Comparison of ENCODE assay signal across 20 mouse cellular contexts in genomic region chr16:4456391-4456790, GRCm38 (mm10). TPM values are rescaled to one million over a fixed set of nuclear protein-coding genes. Genes with fewer than 3 reads are reported as not detected.
DNase-seq lines count a peak whose midpoint lies in the region; ATAC-seq and TF ChIP-seq lines count a peak whose summit lies in the region.
"Had no signal": no experiment of that assay in that cellular context is flagged by ENCODE, and none has a peak within 500 bp of the region (broad histone marks: within the 10 kb centered on the region; RNA-seq: fewer than 3 reads in every experiment).

No protein-coding gene starts in this region.

- ATAC-seq in forebrain, postnatal 0 days: no peak
- ATAC-seq: forebrain, embryonic 14.5 days; hindbrain, embryonic 16.5 days had no signal

- no peaks in the 10 kb centered on the region for H3K4me1 ChIP-seq in forebrain, postnatal 0 days (ENCODE audit: insufficient read depth)
- H3K4me1 ChIP-seq: stomach, embryonic 15.5 days had no signal

- H3K36me3 ChIP-seq in forebrain, postnatal 0 days (ENCODE audit: insufficient read depth): no peaks in the 10 kb centered on the region
- H3K36me3 ChIP-seq: limb, embryonic 12.5 days; stomach, embryonic 15.5 days had no signal

- H3K4me3 ChIP-seq in layer of hippocampus, adult 2 months: no peak overlapping the region
- H3K4me3 ChIP-seq in forebrain, postnatal 0 days (ENCODE audit: low read depth, low read length): no peak overlapping the region
- H3K4me3 ChIP-seq: limb, embryonic 12.5 days; stomach, embryonic 15.5 days had no signal

- peak overlapping the region; percentile 95 for H3K27ac ChIP-seq in layer of hippocampus, adult 2 months
- no peak overlapping the region for H3K27ac ChIP-seq in forebrain, postnatal 0 days (ENCODE audit: low read depth, low read length)
- H3K27ac ChIP-seq: limb, embryonic 12.5 days; stomach, embryonic 15.5 days had no signal

- no peak overlapping the region for H3K9ac ChIP-seq in forebrain, postnatal 0 days
- H3K9ac ChIP-seq: limb, embryonic 12.5 days; stomach, embryonic 15.5 days had no signal

- no peak for TF ChIP-seq CTCF in layer of hippocampus, adult 2 months (conservative IDR thresholded peaks at IDR 0.05)
- TF ChIP-seq CTCF in forebrain, postnatal 0 days (IDR thresholded peaks at IDR 0.05; ENCODE audit: low read depth): no peak

- intact Hi-C loops in left cerebral cortex, postnatal 25 days (cut with DNase I): loop anchor here (1.0 to 2.0 kb wide), 3 partner anchors 16 to 38 kb away; no protein-coding TSS in a partner anchor

- DNase-seq in layer of hippocampus, adult 11-12 months (ENCODE audit: low spot score): peak; percentile 71
- DNase-seq in layer of hippocampus, adult 9-10 months (ENCODE audit: low spot score): no peak
- DNase-seq in layer of hippocampus, adult 2 months (ENCODE audit: low spot score in 2 of 2): peak; percentile 68 to 79
- peak; percentile 77 to 92 for DNase-seq in left cerebral cortex, postnatal 25 days (ENCODE audit: low spot score in 2 of 2)
- peak; percentile 79 for DNase-seq in right cerebral cortex, postnatal 25 days
- DNase-seq in kidney, adult 11 months: no peak
- DNase-seq in adrenal gland, adult (ENCODE audit: inconsistent age in 2 of 2, low spot score in 1 of 2): no peak
- no peak for DNase-seq in forebrain, postnatal 0 days
- DNase-seq: cerebellum, adult 11-12 months; gastrocnemius, postnatal 36 days; heart, postnatal 36 days; kidney, adult 18-20 months; kidney, postnatal 14 days; lung, postnatal 14 days; thymus, postnatal 25 days had no signal

- H3K27me3 ChIP-seq in forebrain, postnatal 0 days (ENCODE audit: insufficient read depth, low read length): no peaks in the 10 kb centered on the region
- H3K27me3 ChIP-seq: limb, embryonic 12.5 days; stomach, embryonic 15.5 days had no signal

- 81% methylated on average over 5 of the region's 5 CpGs for WGBS in forebrain, postnatal 0 days

- H3K9me3 ChIP-seq in forebrain, postnatal 0 days (ENCODE audit: low read length): no peaks in the 10 kb centered on the region
- H3K9me3 ChIP-seq: limb, embryonic 12.5 days; stomach, embryonic 15.5 days had no signal

- no peak overlapping the region for H3K4me2 ChIP-seq in forebrain, postnatal 0 days (ENCODE audit: low read depth)
- H3K4me2 ChIP-seq: heart, embryonic 11.5 days; limb, embryonic 12.5 days; stomach, embryonic 15.5 days had no signal

RNA-seq across cellular contexts. Expression of gene Adcy9, which starts 36.1 kb away (rescaled TPM):
- 100 to 1,000 TPM; 104 to 109 TPM for total RNA-seq in layer of hippocampus, adult 2 months (2021)
- 10 to 100 TPM; 66.7 to 67.7 TPM for total RNA-seq in left cerebral cortex, postnatal 25 days (2021)
- 18.0 and 19.9 TPM in 2 replicates for total RNA-seq in forebrain, postnatal 0 days (2014; rRNA removed)
- 2.4 and 3.8 TPM in 2 replicates for polyA plus RNA-seq in forebrain, postnatal 0 days (2015; fragmentation: Nextera tagmentation; extraction: Ambion mirVana)

Comparison
In these comparisons a context has a peak if more than half of its experiments do, and no peak if none do; other contexts are left out.
1. DNase-seq: peak in layer of hippocampus, adult 11-12 months (single experiment), layer of hippocampus, adult 2 months (2 of 2), left cerebral cortex, postnatal 25 days (2 of 2) and right cerebral cortex, postnatal 25 days (single experiment); none in layer of hippocampus, adult 9-10 months (single experiment), kidney, adult 11 months (single experiment), adrenal gland, adult (0 of 2) and forebrain, postnatal 0 days (single experiment).